Mouse (Mus musculus): ENCODE data around the gene Cc2d2a. TPM values are rescaled to one million over a fixed set of nuclear protein-coding genes. Genes with fewer than 3 reads are reported as not detected.

The Cc2d2a gene
- total RNA-seq (2021) = 17.0 and 23.6 TPM in 2 replicates
- long read RNA-seq, partial matches to known transcripts = 3 of 5 reads
- long read RNA-seq, other reads (novel, unspliced or antisense) = 2 of 5 reads

- DNase-seq = peak; percentile 30
These were observed at the start of gene Cc2d2a for GRCm38 (mm10) chr5:43661997-43662961. Cc2d2a (plus strand) TSS chr5:43662346.

DNA sequence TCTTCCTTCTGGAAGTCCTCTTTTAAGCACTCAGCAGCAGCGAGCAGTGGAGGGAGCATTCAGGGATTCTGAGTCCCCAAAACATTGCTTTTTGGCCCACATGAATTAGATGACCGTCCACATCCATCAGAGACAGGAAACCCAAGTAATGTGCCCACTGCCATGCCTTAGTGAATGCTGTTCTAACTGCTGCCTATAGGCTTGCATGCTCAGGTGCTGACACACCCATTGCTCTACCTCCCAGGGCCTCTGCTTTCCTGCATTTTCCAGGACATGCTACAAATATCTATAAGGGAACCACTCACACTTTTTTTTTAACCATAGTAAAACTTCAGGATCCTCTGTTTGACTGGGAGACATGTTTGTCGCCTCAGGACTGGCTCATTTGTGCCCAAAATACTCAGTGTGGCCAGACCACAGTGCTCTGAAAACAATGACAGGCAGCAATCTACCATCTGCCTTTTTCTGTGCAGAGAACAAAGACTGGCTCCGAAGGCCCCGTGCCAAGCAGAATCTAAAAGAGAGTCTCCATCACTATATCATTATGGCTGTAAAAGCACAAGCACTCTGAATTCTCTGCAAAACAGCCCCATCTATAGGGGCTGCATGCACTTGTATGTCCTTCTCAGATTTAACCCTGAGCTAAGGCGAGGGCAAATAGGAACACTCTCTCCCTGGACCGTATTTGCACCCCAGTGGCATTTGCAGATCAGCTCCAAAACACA lies 40.4 kb upstream of the Cc2d2a start:
- no peak for DNase-seq

- DNase-seq = no peak
These were observed 36.7 kb upstream of the Cc2d2a start for GRCm38 (mm10) chr5:43625407-43625806.

DNA sequence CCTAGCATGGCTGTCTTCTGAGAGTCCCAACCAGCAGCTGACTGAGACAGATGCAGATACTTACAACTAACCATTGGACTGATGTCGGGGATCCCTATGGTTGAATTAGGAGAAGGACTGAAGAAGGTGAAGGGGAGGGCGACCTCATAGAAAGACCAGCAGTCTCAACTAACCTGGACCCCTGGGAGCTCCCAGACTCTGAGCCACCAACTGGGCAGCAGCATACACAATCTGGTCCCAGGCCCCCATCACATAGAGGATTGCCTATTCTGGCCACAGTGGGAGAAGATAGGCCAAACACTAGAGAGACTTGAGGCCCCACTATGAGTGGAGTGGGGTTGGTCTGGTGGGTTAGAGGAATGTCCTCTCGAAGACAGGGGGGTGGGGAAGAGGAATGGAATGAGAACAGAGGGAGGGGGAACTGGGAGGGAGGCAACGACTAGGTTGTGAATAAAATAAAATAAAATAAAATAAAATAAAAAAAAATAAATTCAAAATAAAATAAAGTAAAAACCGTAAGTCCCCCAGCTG lies 28.0 kb upstream of the Cc2d2a start:
- no peak for DNase-seq

- DNase-seq = no peak
These were observed 27.5 kb upstream of the Cc2d2a start for GRCm38 (mm10) chr5:43634602-43635081.

DNA sequence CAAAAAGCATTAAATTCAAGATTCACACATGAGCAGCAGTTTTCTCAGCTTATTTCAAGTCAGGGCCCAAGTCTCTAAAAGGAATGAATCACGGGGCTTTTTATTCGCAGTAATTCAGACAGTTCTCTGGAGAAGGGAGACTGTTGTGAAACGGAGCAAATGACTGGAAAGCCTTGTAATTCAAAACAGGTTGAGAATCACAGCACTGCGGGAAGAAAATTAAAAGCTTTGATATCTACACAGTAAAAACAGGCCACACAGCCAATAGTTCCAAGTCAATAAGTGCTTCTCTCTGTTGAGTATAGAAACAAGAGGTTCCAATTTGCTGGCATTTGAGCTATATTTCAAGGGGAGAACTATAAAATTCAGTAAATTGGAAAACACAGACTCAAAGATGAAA lies 17.1 kb upstream of the Cc2d2a start:
- no peak for DNase-seq

DNA sequence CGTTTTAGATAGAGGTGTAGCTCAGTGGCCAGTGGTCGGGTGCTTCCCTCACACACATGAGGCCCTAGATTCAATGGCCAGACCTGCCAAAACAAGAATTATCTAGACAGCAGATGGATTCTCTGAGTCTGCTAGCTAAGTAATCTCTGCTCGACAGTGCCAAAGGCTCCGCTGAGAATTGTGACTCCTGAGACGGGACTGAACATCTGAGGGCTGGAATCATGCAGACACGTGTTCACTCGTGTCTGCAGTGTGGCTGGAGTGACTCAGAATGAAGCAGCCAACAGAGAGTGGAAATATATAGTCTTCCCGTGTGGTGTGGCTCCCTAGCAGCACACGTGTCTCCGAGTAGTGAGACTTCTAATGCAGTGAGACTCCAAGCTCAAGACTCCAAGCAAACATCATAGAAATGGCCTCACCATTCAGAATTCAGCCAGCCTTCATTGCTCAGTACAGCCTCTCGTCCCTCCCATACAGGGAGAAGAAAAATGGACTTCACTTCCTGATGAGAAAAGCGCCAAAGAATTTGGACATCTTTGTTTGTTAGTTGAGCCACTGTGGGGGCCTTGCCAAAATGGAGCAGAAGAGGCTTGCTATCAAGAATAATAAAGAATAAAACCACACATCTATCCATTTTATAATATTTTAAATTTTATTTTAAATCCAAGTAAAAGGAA lies 14.9 kb upstream of the Cc2d2a start:
- DNase-seq = no peak

- DNase-seq = no peak
These were observed 648 bp upstream of the Cc2d2a start for GRCm38 (mm10) chr5:43661498-43661897.

DNA sequence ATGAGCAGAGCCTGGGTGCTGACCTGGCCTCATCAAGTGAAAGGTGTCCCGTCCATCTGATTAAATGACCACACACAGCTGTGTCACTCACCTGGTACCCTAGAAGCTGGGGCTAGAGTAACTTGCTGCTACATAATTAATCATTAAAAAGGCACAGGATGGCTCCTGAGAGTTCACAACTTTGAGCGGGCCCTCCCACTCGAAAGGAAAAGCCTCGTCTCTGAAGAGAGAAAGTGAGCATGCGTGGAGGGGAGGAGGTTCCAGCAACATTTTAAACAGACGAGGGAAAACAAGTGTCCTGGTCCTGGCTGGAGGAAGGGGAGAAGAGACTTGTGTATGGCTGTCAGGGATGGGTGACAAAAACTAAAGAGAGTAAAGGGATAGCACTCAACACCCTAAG lies 1.4 kb downstream of the Cc2d2a start:
- no peak for DNase-seq

DNA sequence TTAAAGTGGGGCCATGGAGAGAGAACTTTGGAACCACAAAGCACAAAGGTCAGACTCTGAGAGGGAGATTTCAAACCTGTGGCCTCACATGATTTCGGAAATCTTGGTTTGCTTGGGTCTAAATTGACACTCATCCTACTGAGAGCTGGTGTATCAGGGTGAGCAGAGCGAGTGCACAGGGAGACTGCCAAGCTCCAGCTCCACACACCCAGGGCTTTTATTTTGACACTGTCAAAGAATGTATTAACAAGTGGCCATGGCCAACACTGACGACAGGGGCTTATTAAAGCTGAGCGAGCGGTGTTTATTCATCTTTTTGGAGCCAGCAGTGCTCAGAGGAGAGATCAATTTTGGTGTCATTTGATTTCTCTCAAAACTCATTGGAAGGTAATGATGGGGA lies 3.0 kb downstream of the Cc2d2a start:
- no peak for DNase-seq

GRCm38 (mm10) chr5:43669118-43669645 lies 7.0 kb downstream of the Cc2d2a start:
- DNase-seq = no peak

DNA sequence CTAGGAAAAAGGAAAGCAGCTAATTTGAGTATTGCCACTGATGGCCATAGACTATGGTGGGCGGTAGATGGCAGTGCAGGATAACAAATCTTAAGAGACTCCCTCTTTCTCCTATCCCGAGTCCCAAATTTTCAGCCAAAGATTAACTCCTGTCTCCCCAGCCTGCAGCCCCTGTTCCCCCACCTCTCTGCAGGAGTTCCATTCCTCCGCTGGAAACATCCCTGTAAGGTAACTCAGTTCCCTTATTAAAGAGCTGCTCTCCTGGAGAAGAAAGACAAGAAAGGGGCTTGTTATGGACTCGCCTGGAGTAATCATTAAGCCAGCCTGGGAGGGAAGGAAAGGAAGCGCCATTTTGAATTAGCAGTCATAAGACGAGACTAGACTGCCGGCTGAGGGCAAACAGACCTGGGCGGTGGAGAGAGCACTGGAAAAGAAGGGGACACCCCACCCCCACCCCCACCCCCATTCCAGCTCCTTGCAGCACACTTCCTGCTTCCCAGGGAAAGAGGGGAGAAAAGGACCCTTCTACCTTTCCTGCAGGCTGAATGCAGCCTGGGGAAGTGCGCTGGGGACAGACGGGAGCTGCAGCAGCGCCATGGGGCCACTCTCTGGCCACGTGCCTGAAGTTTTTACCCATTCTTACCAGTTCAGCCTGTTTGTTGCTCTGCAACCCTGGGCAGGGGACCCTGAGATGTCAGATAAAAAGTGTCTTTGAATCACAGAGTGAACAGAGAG lies 10.2 kb downstream of the Cc2d2a start:
- DNase-seq = peak; percentile 68

GRCm38 (mm10) chr5:43673083-43673482 lies 10.9 kb downstream of the Cc2d2a start:
- no peak for DNase-seq

DNA sequence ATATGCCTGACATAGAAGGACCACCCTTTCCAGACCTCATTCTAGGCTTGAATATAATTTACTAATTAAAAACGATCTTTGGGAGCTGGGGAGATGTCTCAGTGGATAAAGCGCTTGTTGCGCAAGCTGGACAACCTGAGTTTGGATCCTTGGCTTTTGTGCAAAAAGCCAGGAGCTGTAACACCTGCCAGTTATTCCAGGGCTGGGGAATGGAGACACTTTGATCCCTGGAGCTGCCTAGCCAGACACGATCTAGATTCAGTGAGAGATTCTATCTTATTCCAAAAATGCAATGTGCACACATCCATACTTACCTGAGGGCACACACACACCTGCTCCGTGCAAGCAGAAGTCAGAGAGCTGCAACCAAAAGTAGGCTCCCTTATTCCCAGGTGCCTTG lies 23.3 kb downstream of the Cc2d2a start:
- no peak for DNase-seq

DNA sequence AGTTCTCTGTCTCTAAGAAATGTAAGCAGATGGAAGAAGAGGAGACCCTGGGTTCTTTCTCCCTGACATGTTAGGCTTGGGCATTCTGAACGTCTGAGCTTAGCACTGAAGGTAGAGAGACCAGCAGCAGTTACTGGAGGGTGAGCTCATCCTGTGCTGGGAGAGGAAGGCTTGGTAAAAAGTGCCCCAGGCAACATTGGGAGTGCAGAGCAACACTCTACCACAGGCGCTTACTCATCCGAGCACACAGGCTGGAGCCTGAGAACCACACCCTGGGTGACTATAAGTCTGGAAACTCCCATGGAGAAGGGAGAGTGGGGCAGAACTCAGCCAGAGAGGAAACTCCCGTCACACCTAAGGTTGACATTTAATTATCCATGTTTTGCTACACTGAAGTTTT lies 30.3 kb downstream of the Cc2d2a start:
- no peak for DNase-seq

- no peak for DNase-seq
These were observed 35.0 kb downstream of the Cc2d2a start for GRCm38 (mm10) chr5:43697133-43697532.

DNA sequence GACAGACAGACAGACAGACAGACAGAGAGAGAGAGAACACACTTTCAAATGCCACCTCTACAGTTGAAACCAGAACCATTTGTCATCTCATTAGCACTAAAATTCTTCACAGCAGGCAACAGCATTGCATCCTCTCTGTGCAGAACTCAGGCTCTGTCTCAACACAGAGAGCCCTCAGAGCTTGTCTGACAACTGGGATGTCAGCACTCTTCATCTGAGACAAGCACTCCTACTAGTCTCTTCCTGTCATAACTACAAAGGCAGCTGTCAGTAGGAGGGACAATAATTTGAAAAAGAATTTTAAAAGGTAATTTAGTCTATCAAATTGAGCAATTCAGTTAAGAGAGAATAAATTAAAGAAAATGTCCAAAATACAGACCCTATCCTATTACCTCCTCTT lies 37.1 kb downstream of the Cc2d2a start:
- no peak for DNase-seq

DNA sequence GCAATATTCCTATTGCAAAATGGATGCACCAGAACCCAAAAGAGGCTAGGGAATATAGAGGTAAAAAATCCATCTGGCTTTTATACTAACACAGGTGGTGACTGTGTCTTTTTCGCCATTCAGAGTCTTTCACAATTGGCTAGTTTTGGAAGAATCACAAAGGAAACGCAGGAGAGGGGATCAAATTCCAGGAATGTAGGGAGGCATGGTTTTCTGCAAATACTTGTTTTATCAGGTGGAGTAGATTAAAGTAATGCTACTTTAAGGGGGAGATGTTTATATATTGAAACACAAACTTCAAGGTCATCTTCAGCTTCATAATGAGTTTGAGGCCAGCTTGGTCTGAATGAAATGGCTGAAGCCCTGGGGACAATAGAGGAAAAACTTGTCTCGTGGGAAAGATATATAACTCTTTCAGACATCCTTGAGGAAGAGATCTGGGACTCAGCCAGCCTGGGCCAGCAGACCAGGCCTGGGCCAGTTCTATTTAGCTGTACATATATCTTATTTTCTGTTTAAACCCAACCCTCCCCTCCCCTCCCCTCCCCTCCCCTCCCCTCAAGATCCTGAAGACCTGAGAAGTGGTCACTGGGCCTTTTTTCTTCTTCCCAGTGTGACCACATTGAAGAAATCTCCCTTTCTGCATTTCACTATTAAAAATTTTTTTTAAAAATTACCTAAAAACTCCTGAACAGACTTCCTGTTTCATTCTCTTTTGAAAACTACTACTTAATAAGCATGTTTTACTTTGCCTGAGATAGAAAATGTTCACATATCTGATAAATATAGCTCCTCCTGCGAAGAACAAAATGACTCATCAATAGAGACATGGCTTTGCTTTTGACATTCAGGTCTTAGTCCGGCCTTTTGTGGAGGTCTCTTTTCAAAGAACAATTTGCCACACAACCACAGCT lies 59.6 kb downstream of the Cc2d2a start:
- DNase-seq = no peak

DNA sequence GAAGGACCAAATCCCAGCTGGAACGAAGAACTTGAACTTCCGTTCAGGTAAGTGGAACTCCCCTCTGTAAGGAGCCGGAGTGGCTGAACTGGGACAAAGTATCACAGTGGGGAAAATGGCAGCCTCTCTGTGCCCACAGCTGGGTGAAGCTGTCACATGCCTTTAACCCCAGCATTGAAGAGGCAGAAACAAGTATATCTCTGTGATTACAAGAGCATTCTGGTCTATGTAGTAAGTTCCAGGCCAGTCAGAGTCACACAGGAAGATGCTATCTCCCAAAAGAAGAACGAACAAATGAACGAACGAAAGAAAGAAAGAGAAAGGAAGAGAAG lies 60.3 kb downstream of the Cc2d2a start:
- no peak for DNase-seq

DNA sequence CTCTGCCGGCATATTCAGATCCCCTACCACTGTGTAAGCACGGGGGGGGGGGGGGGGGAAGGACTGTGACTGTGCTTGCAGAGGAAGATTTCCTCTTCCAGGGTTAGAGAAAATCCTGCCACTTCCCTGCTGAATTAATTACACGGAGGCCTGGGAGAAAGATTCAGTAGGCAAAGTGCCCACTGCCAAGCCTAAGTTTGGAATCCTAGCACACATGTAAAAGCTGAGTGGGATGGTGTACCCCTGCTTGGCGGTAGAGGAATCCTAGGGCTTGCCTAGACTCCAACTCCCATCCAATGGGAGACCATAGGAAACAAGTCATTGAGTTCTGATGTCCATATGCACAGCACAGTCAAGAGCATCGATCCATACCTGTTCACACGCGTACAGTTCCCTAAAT lies 61.7 kb downstream of the Cc2d2a start:
- no peak for DNase-seq
